11 mouse cellular contexts compared by ENCODE assay signal in genomic region chr12:99860981-99861380, GRCm38 (mm10). TPM values are rescaled to one million over a fixed set of nuclear protein-coding genes. Genes with fewer than 3 reads are reported as not detected.
DNase-seq lines count a peak whose midpoint lies in the region; ATAC-seq and TF ChIP-seq lines count a peak whose summit lies in the region.
"Had no signal": no experiment of that assay in that cellular context is flagged by ENCODE, and none has a peak within 500 bp of the region (broad histone marks: within the 10 kb centered on the region; RNA-seq: fewer than 3 reads in every experiment).

No protein-coding gene starts in this region.

- TF ChIP-seq CTCF in cerebellum, adult 2 months (IDR thresholded peaks at IDR 0.05; ENCODE audit: borderline replicate concordance, insufficient read depth, low read depth, low read length) = peak; percentile 19; the same call in 1 of the 2 replicates
- peak; percentile 26; the same call in 1 of the 2 replicates for TF ChIP-seq CTCF in heart, postnatal 0 days (IDR thresholded peaks at IDR 0.05; ENCODE audit: low read depth)
- TF ChIP-seq CTCF in lung, embryonic 14.5 days (IDR thresholded peaks at IDR 0.05; ENCODE audit: low read depth) = peak; percentile 37
- TF ChIP-seq CTCF in lung, adult 2 months (IDR thresholded peaks at IDR 0.05; ENCODE audit: insufficient read depth, low read length) = no peak

- no peak overlapping the region for H3K27ac ChIP-seq in cerebellum, adult 2 months (ENCODE audit: insufficient read depth, low read length)
- H3K27ac ChIP-seq in heart, postnatal 0 days (ENCODE audit: low read depth) = no peak overlapping the region
- no peak overlapping the region for H3K27ac ChIP-seq in lung, embryonic 14.5 days (ENCODE audit: low read depth)
- H3K27ac ChIP-seq: liver, embryonic 15.5 days had no signal

- no peak for TF ChIP-seq EP300 in heart, postnatal 0 days (IDR thresholded peaks at IDR 0.05; ENCODE audit: low read depth)

- H3K4me1 ChIP-seq in cerebellum, adult 2 months (ENCODE audit: control insufficient read depth, insufficient read depth, low read length) = no peaks in the 10 kb centered on the region
- H3K4me1 ChIP-seq in heart, postnatal 0 days (ENCODE audit: control insufficient read depth, insufficient read depth) = no peaks in the 10 kb centered on the region
- H3K4me1 ChIP-seq in lung, embryonic 14.5 days (ENCODE audit: insufficient read depth) = no peaks in the 10 kb centered on the region
- no peaks in the 10 kb centered on the region for H3K4me1 ChIP-seq in lung, adult 2 months (ENCODE audit: control insufficient read depth, insufficient read depth, low read length)

- H3K36me3 ChIP-seq in heart, postnatal 0 days (replicated peaks; ENCODE audit: control insufficient read depth, insufficient read depth, low read length) = no peaks in the 10 kb centered on the region
- H3K36me3 ChIP-seq in lung, embryonic 14.5 days (ENCODE audit: insufficient read depth) = no peaks in the 10 kb centered on the region
- H3K36me3 ChIP-seq: liver, embryonic 15.5 days had no signal

- H3K9me3 ChIP-seq in heart, postnatal 0 days (replicated peaks; ENCODE audit: control insufficient read depth, low read length) = no peaks in the 10 kb centered on the region
- H3K9me3 ChIP-seq in lung, embryonic 14.5 days (ENCODE audit: low read depth, low read length) = no peaks in the 10 kb centered on the region
- H3K9me3 ChIP-seq: liver, embryonic 15.5 days had no signal

- H3K9ac ChIP-seq in heart, postnatal 0 days (replicated peaks; ENCODE audit: low read depth, low read length) = no peak overlapping the region
- no peak overlapping the region for H3K9ac ChIP-seq in lung, embryonic 14.5 days
- H3K9ac ChIP-seq: liver, embryonic 15.5 days had no signal

- no peaks in the 10 kb centered on the region for H3K27me3 ChIP-seq in cerebellum, adult 2 months (ENCODE audit: control insufficient read depth, insufficient read depth, low read length)
- H3K27me3 ChIP-seq in heart, postnatal 0 days (ENCODE audit: control insufficient read depth, insufficient read depth, low read length) = no peaks in the 10 kb centered on the region
- H3K27me3 ChIP-seq in lung, embryonic 14.5 days (ENCODE audit: insufficient read depth, low read length) = no peaks in the 10 kb centered on the region
- H3K27me3 ChIP-seq: liver, embryonic 15.5 days had no signal

- DNase-seq in cerebellum, adult 2 months = no peak
- no peak for DNase-seq in cerebellum, adult 18-20 months
- peak; percentile 31 for DNase-seq in heart, postnatal 0 days (ENCODE audit: low spot score)
- no peak for DNase-seq in heart, postnatal 36 days
- peak; percentile 59 for DNase-seq in lung, embryonic 14.5 days
- DNase-seq in lung, adult 2 months = no peak
- peak; percentile 36 for DNase-seq in naive thymus-derived CD4-positive, alpha-beta T cell, adult 2 months (ENCODE audit: low read depth)
- no peak for DNase-seq in neural tube, embryonic 10.5 days (ENCODE audit: extremely low spot score, low spot score)
- DNase-seq: gastrocnemius, postnatal 36 days; thymus, postnatal 36 days had no signal

- no peak for TF ChIP-seq POLR2A in cerebellum, adult 2 months (IDR thresholded peaks at IDR 0.05; ENCODE audit: borderline replicate concordance, insufficient read depth, low read length)
- TF ChIP-seq POLR2A in lung, adult 2 months (IDR thresholded peaks at IDR 0.05; ENCODE audit: borderline replicate concordance, extremely low read depth, low read depth, low read length) = no peak

- H3K4me2 ChIP-seq in heart, postnatal 0 days (ENCODE audit: low read depth, low read length) = no peak overlapping the region
- H3K4me2 ChIP-seq in lung, embryonic 14.5 days = no peak overlapping the region
- H3K4me2 ChIP-seq: liver, embryonic 15.5 days had no signal

- H3K4me3 ChIP-seq in cerebellum, adult 2 months (replicated peaks; ENCODE audit: insufficient read depth, low read depth, low read length) = no peak overlapping the region
- H3K4me3 ChIP-seq in heart, postnatal 0 days (ENCODE audit: low read depth, low read length) = no peak overlapping the region
- H3K4me3 ChIP-seq in lung, embryonic 14.5 days (ENCODE audit: low read depth, low read length) = no peak overlapping the region
- H3K4me3 ChIP-seq in lung, adult 2 months (replicated peaks; ENCODE audit: extremely low read depth, low read depth, low read length) = no peak overlapping the region
- H3K4me3 ChIP-seq: liver, embryonic 15.5 days had no signal

- WGBS in cerebellum, adult 2 months = 74% methylated on average over 4 of the region's 4 CpGs
- WGBS in heart, postnatal 0 days = 72% methylated on average over 4 of the region's 4 CpGs
- 72% methylated on average over 4 of the region's 4 CpGs for WGBS in lung, embryonic 14.5 days
- 80% methylated on average over 4 of the region's 4 CpGs for WGBS in lung, adult 2 months

- intact Hi-C loops in heart, postnatal 36 days (cut with DNase I) = loop anchor here (2.0 kb wide), 1 partner anchor 776 kb away; no protein-coding TSS in a partner anchor

- no peak for ATAC-seq in heart, postnatal 0 days (ENCODE audit: insufficient read depth, low read depth)
- no peak for ATAC-seq in lung, embryonic 14.5 days (ENCODE audit: insufficient read depth)

RNA-seq across cellular contexts. Expression of gene Efcab11, which starts 23.3 kb away (rescaled TPM):
- 0.65 and 0.84 TPM in 2 replicates for polyA plus RNA-seq in cerebellum, adult 2 months (2012; rRNA removed)
- total RNA-seq in heart, postnatal 0 days (2014; rRNA removed; ENCODE audit: low replicate concordance) = 2.2 and 13.1 TPM in 2 replicates
- polyA plus RNA-seq in heart, postnatal 0 days (2015; fragmentation: Nextera tagmentation; extraction: Ambion mirVana) = 4.0 and 4.2 TPM in 2 replicates
- total RNA-seq in heart, postnatal 36 days (2021) = not detected
- 22.1 and 22.8 TPM in 2 replicates for polyA plus RNA-seq in lung, embryonic 14.5 days (2014; fragmentation: Nextera tagmentation; extraction: Ambion mirVana)
- 0.34 and 0.48 TPM in 2 replicates for polyA plus RNA-seq in lung, adult 2 months (2012; rRNA removed)
- total RNA-seq: gastrocnemius, postnatal 36 days had no signal

RNA-seq across cellular contexts. Expression of gene Tdp1, which starts 23.3 kb away (rescaled TPM):
- polyA plus RNA-seq in cerebellum, adult 2 months (2012; rRNA removed) = 20.7 and 23.0 TPM in 2 replicates
- total RNA-seq in heart, postnatal 0 days (2014; rRNA removed; ENCODE audit: low replicate concordance) = 5.2 and 8.8 TPM in 2 replicates
- polyA plus RNA-seq in heart, postnatal 0 days (2015; fragmentation: Nextera tagmentation; extraction: Ambion mirVana) = 13.7 and 14.9 TPM in 2 replicates
- 10 to 100 TPM in 1 of 2 experiments, 1 to 10 TPM in 1; 8.6 to 10.1 TPM for total RNA-seq in heart, postnatal 36 days (2021)
- polyA plus RNA-seq in lung, embryonic 14.5 days (2014; fragmentation: Nextera tagmentation; extraction: Ambion mirVana) = 74.8 and 82.9 TPM in 2 replicates
- 10.2 and 12.9 TPM in 2 replicates for polyA plus RNA-seq in lung, adult 2 months (2012; rRNA removed)

Comparison
In these comparisons a context has a peak if more than half of its experiments do, and no peak if none do; other contexts are left out.
1. DNase-seq: peak in heart, postnatal 0 days (single experiment), lung, embryonic 14.5 days (single experiment) and naive thymus-derived CD4-positive, alpha-beta T cell, adult 2 months (single experiment); none in cerebellum, adult 2 months (0 of 2), cerebellum, adult 18-20 months (0 of 2), heart, postnatal 36 days (0 of 2), lung, adult 2 months (single experiment) and neural tube, embryonic 10.5 days (single experiment).